Mouse (Mus musculus) CH12.LX (cell line): ENCODE measurements at regions not wholly inside any gene's neighbourhood (a gene's known extent, or its start where the extent isn't known, plus 50 kb on each side); places are given as distances from the start of the nearest gene placed in this dataset.

Experiments
- DNase-seq: peaks from one replicate; pipeline ENCODE4 v3.0.0-alpha.2; 2013; ENCODE audit errors: extremely low read depth
- H3K27ac ChIP-seq: 2 replicates; pipeline ENCODE4 v1.5.1; 2012; ENCODE audit warnings: low read depth, mild to moderate bottlenecking, control low read depth, moderate library complexity; ENCODE audit not compliant: insufficient read depth
- H3K27me3 ChIP-seq: replicated peaks from 2 replicates; pipeline ENCODE3; 2012; ENCODE audit warnings: inconsistent platforms
- H3K36me3 ChIP-seq, 2 experiments: replicated peaks in 1 of 2; 2 replicates each; pipeline versions ENCODE3 to v1.6.1; 2012; ENCODE audit warnings: inconsistent platforms in 1 of 2, low read length in 1 of 2, mild to moderate bottlenecking in 1 of 2, mixed read lengths in 1 of 2, moderate library complexity in 1 of 2; ENCODE audit not compliant: control insufficient read depth in 1 of 2, insufficient read depth in 1 of 2
- H3K4me1 ChIP-seq, 2 experiments: 2 replicates each; pipeline ENCODE4 v1.6.1; 2012; ENCODE audit warnings: inconsistent platforms in 1 of 2, moderate library complexity in 1 of 2; ENCODE audit not compliant: insufficient read depth in 2 of 2, control insufficient read depth in 1 of 2
- H3K4me2 ChIP-seq: 2 replicates; pipeline ENCODE4 v1.6.1; 2012; ENCODE audit warnings: low read depth, mild to moderate bottlenecking, control low read depth; ENCODE audit not compliant: poor library complexity, insufficient read depth, severe bottlenecking
- H3K4me3 ChIP-seq, 3 experiments: fragments of 150-350 bp in 1 of 3; sonication (generic) in 1 of 3; replicated peaks in 1 of 3; 2 replicates each; pipeline versions ENCODE3 to v1.5.1; 2011 to 2012; ENCODE audit warnings: low read depth in 2 of 3, low read length in 2 of 3, mild to moderate bottlenecking in 2 of 3, moderate library complexity in 2 of 3, control low read depth in 1 of 3, improper control_type of control experiment in 1 of 3, inconsistent platforms in 1 of 3, mixed read lengths in 1 of 3; ENCODE audit not compliant: poor library complexity in 1 of 3
- H3K79me2 ChIP-seq: replicated peaks from 2 replicates; pipeline ENCODE4 v1.6.1; 2012; ENCODE audit warnings: mild to moderate bottlenecking, moderate library complexity; ENCODE audit not compliant: control insufficient read depth, poor library complexity, insufficient read depth, severe bottlenecking; ENCODE audit errors: extremely low read depth
- H3K9ac ChIP-seq: 2 replicates; pipeline ENCODE4 v1.6.1; 2012; ENCODE audit warnings: low read depth, mild to moderate bottlenecking, control low read depth, moderate library complexity; ENCODE audit not compliant: insufficient read depth
- H3K9me3 ChIP-seq: replicated peaks from 2 replicates; pipeline ENCODE3; 2012; ENCODE audit warnings: low read length, inconsistent platforms, mixed read lengths
- CHD2 ChIP-seq: IDR thresholded peaks from 2 replicates; pipeline ENCODE4 v1.6.1; 2011; ENCODE audit warnings: low read length, improper control_type of control experiment
- CTCF ChIP-seq, 2 experiments: IDR thresholded peaks in 1 of 2; conservative IDR thresholded peaks in 1 of 2; 2 replicates each; pipeline ENCODE4 v1.5.1; 2011 to 2012; ENCODE audit warnings: low read depth in 2 of 2, low read length in 2 of 2, improper control_type of control experiment in 1 of 2, inconsistent platforms in 1 of 2, mild to moderate bottlenecking in 1 of 2, moderate library complexity in 1 of 2
- E2F4 ChIP-seq: IDR thresholded peaks from 2 replicates; pipeline ENCODE4 v1.6.1; 2011; ENCODE audit warnings: low read depth, low read length, improper control_type of control experiment; ENCODE audit not compliant: insufficient replicate concordance
- ELF1 ChIP-seq: IDR thresholded peaks from 2 replicates; pipeline ENCODE4 v1.6.1; 2014; ENCODE audit warnings: low read depth, mild to moderate bottlenecking, inconsistent platforms, low read length, improper control_type of control experiment
- HCFC1 ChIP-seq: IDR thresholded peaks from 2 replicates; pipeline ENCODE4 v1.6.1; 2012; ENCODE audit warnings: low read depth, mild to moderate bottlenecking, inconsistent platforms, low read length, improper control_type of control experiment
- IRF4 ChIP-seq: IDR thresholded peaks from 2 replicates; pipeline ENCODE4 v1.6.1; 2014; ENCODE audit warnings: low read depth, mild to moderate bottlenecking, inconsistent platforms, low read length, improper control_type of control experiment
- JUN ChIP-seq: IDR thresholded peaks from 2 replicates; pipeline ENCODE4 v1.6.1; 2011; ENCODE audit warnings: low read depth, mild to moderate bottlenecking, low read length, improper control_type of control experiment, moderate library complexity; ENCODE audit not compliant: insufficient read depth
- JUND ChIP-seq: conservative IDR thresholded peaks from 2 replicates; pipeline ENCODE4 v1.6.1; 2011; ENCODE audit warnings: low read depth, low read length, improper control_type of control experiment
- KAT2A ChIP-seq: IDR thresholded peaks from 2 replicates; pipeline ENCODE4 v1.6.1; 2012; ENCODE audit warnings: low read length, improper control_type of control experiment, inconsistent platforms; ENCODE audit not compliant: insufficient replicate concordance
- MAFK ChIP-seq: IDR thresholded peaks from 2 replicates; pipeline ENCODE4 v1.6.1; 2011; ENCODE audit warnings: low read length, improper control_type of control experiment; ENCODE audit not compliant: insufficient replicate concordance
- MAZ ChIP-seq: IDR thresholded peaks from 2 replicates; pipeline ENCODE4 v1.6.1; 2012; ENCODE audit warnings: low read depth, mild to moderate bottlenecking, inconsistent platforms, low read length, improper control_type of control experiment, moderate library complexity
- MEF2A ChIP-seq: IDR thresholded peaks from 2 replicates; pipeline ENCODE4 v1.6.1; 2014; ENCODE audit warnings: low read depth, mild to moderate bottlenecking, inconsistent platforms, low read length, improper control_type of control experiment, borderline replicate concordance
- NRF1 ChIP-seq: IDR thresholded peaks from 2 replicates; pipeline ENCODE4 v1.6.1; 2014; ENCODE audit warnings: low read depth, mild to moderate bottlenecking, inconsistent platforms, low read length, improper control_type of control experiment, moderate library complexity
- POLR2A ChIP-seq: IDR thresholded peaks from 2 replicates; pipeline ENCODE4 v1.6.1; 2011; ENCODE audit warnings: low read depth, mild to moderate bottlenecking, improper control_type of control experiment, low read length
- POLR2AphosphoS2 ChIP-seq: IDR thresholded peaks from 2 replicates; pipeline ENCODE4 v1.6.1; 2011; ENCODE audit warnings: low read depth, low read length, improper control_type of control experiment
- SIN3A ChIP-seq: IDR thresholded peaks from 2 replicates; pipeline ENCODE4 v1.6.1; 2012; ENCODE audit warnings: low read length, improper control_type of control experiment, inconsistent platforms
- SMC3 ChIP-seq: IDR thresholded peaks from 2 replicates; pipeline ENCODE4 v1.6.1; 2011; ENCODE audit warnings: low read depth, low read length, improper control_type of control experiment
- ZC3H11A ChIP-seq: IDR thresholded peaks from 2 replicates; pipeline ENCODE4 v1.6.1; 2012; ENCODE audit warnings: low read depth, mild to moderate bottlenecking, inconsistent platforms, low read length, improper control_type of control experiment
- ZKSCAN1 ChIP-seq: IDR thresholded peaks from 2 replicates; pipeline ENCODE4 v1.6.1; 2012; ENCODE audit warnings: low read depth, inconsistent platforms, low read length, improper control_type of control experiment, borderline replicate concordance
- ZNF384 ChIP-seq: IDR thresholded peaks from 2 replicates; pipeline ENCODE4 v1.6.1; 2012; ENCODE audit warnings: low read depth, low read length, improper control_type of control experiment, inconsistent platforms
- dilution Hi-C: fragments of 300-500 bp; cut with MboI; formaldehyde crosslinking; loops from 2 replicates; pipeline ENCODE4 v1.14.3; 2020; ENCODE audit warnings: low sequenced_read_pairs; ENCODE audit not compliant: extremely low pct_unique_long_range_greater_than_20kb, extremely low pct_ligation_motif_present
- in situ Hi-C: fragments of 300-500 bp; cut with MboI; formaldehyde crosslinking; loops from 3 replicates; pipeline ENCODE4 v1.14.3; 2019; ENCODE audit warnings: low sequenced_read_pairs, low pct_ligation_motif_present, low pct_unique_long_range_greater_than_20kb, mixed read lengths

GRCm38 (mm10) chr16:76718809-76719208 lies 294.7 kb upstream of the Usp25 start:
- DNase-seq: no peak
- Histone ChIP-seq H3K27me3 (no peaks in the 10 kb centered on the region), H3K27ac (no peak overlapping the region), H3K4me1 (no peaks in the 10 kb centered on the region), H3K4me3 (no peak overlapping the region), H3K79me2 (no peaks in the 10 kb centered on the region)
- TF ChIP-seq MAZ: no peak
- TF ChIP-seq, all 38 proteins: peak for 0
- dilution Hi-C loops: no loop called here
- in situ Hi-C loops: no loop called here
- peaks cover 61% of the 10 kb centered on the region for H3K9me3 ChIP-seq
- no peak overlapping the region for H3K4me2 ChIP-seq
- H3K36me3 ChIP-seq: no peaks in the 10 kb centered on the region
- no peak overlapping the region for H3K9ac ChIP-seq

- no peak for TF ChIP-seq POLR2AphosphoS2
- TF ChIP-seq IRF4: no peak
- TF ChIP-seq E2F4: no peak
- TF ChIP-seq CTCF (conservative IDR thresholded peaks at IDR 0.05 in 1 of 2, IDR thresholded peaks at IDR 0.05 in 1 of 2; ENCODE audit: low read depth in 2 of 2, low read length in 2 of 2): no peak
- TF ChIP-seq CHD2: no peak
- no peak for TF ChIP-seq JUND
- TF ChIP-seq MAFK: no peak
- no peak for TF ChIP-seq HCFC1
- no peak for TF ChIP-seq ZC3H11A
- no peak for TF ChIP-seq SIN3A
- no peak for TF ChIP-seq JUN
- no peak for TF ChIP-seq ZKSCAN1
- no peak for TF ChIP-seq KAT2A
- TF ChIP-seq NRF1: no peak
- DNase-seq: no peak
- H3K9me3 ChIP-seq: peaks cover 59% of the 10 kb centered on the region
- no peaks in the 10 kb centered on the region for H3K27me3 ChIP-seq
- H3K79me2 ChIP-seq: no peaks in the 10 kb centered on the region
- no peak overlapping the region for H3K9ac ChIP-seq
- no peak overlapping the region for H3K4me3 ChIP-seq
- no peak overlapping the region for H3K27ac ChIP-seq
- no peaks in the 10 kb centered on the region for H3K4me1 ChIP-seq
- no peaks in the 10 kb centered on the region for H3K36me3 ChIP-seq
- no peak overlapping the region for H3K4me2 ChIP-seq
- in situ Hi-C loops (no loop called here), dilution Hi-C loops (no loop called here)
Measured at GRCm38 (mm10) chr16:76718147-76718546, 295.4 kb upstream of the Usp25 start.

- dilution Hi-C loops: no loop called here
- DNase-seq: no peak
- Histone ChIP-seq H3K27ac (no peak overlapping the region), H3K27me3 (no peaks in the 10 kb centered on the region), H3K36me3 (no peaks in the 10 kb centered on the region), H3K79me2 (no peaks in the 10 kb centered on the region), H3K9ac (no peak overlapping the region), H3K9me3 (peaks cover 63% of the 10 kb centered on the region), H3K4me3 (no peak overlapping the region), H3K4me2 (no peak overlapping the region), H3K4me1 (no peaks in the 10 kb centered on the region)
- TF ChIP-seq MAFK (no peak), SMC3 (no peak), ELF1 (no peak), POLR2A (no peak), ZNF384 (no peak), IRF4 (no peak), CHD2 (no peak), MEF2A (no peak)
- in situ Hi-C loops: no loop called here
Measured at GRCm38 (mm10) chr16:76694913-76695312, 318.6 kb upstream of the Usp25 start.
